ENCODE assay signal across 22 mouse cellular contexts in genomic region chr3:85776707-85777106, GRCm38 (mm10). TPM values are rescaled to one million over a fixed set of nuclear protein-coding genes. Genes with fewer than 3 reads are reported as not detected.
DNase-seq lines count a peak whose midpoint lies in the region; ATAC-seq lines count a peak whose summit lies in the region.
"Had no signal": no experiment of that assay in that cellular context is flagged by ENCODE, and none has a peak within 500 bp of the region (broad histone marks: within the 10 kb centered on the region; RNA-seq: fewer than 3 reads in every experiment).

No protein-coding gene starts in this region.

- peaks cover 3% of the 10 kb centered on the region; the same call in 1 of the 2 replicates for H3K4me1 ChIP-seq in embryonic facial prominence, embryonic 13.5 days
- H3K4me1 ChIP-seq in embryonic facial prominence, embryonic 10.5 days: peaks cover 5% of the 10 kb centered on the region; the same call in 1 of the 2 replicates
- H3K4me1 ChIP-seq in kidney, embryonic 15.5 days: peaks cover 13% of the 10 kb centered on the region; the same call in 1 of the 2 replicates
- peaks cover 8% of the 10 kb centered on the region; the same call in 1 of the 2 replicates for H3K4me1 ChIP-seq in limb, embryonic 15.5 days
- H3K4me1 ChIP-seq: forebrain, embryonic 10.5 days; hindbrain, embryonic 10.5 days; liver, embryonic 12.5 days; megakaryocyte, embryonic 14.5 days; stomach, embryonic 15.5 days had no signal

- no peak for ATAC-seq in embryonic facial prominence, embryonic 13.5 days (ENCODE audit: insufficient number of reproducible peaks, insufficient read depth, low FRiP score, low TSS enrichment, low read depth)
- peak; percentile 74; the same call in 1 of the 2 replicates for ATAC-seq in kidney, embryonic 15.5 days (replicated peaks; ENCODE audit: low FRiP score)
- ATAC-seq in limb, embryonic 15.5 days (ENCODE audit: insufficient number of reproducible peaks, low FRiP score, low TSS enrichment, low read depth): 0 out of 2 replicates have a peak, but pooled peaks have one; percentile 19
- ATAC-seq: CD4-positive, CD25-positive, alpha-beta regulatory T cell, adult 4 months; liver, embryonic 12.5 days; midbrain, embryonic 16.5 days had no signal

- no peak overlapping the region for H3K9ac ChIP-seq in embryonic facial prominence, embryonic 13.5 days
- H3K9ac ChIP-seq in kidney, embryonic 15.5 days: no peak overlapping the region
- no peak overlapping the region for H3K9ac ChIP-seq in limb, embryonic 15.5 days
- H3K9ac ChIP-seq: heart, embryonic 15.5 days; liver, embryonic 12.5 days; stomach, embryonic 15.5 days had no signal

- DNase-seq in embryonic facial prominence, embryonic 10.5 days (ENCODE audit: low spot score): no peak
- DNase-seq in kidney, postnatal 36 days: no peak
- peak; percentile 19 for DNase-seq in kidney, postnatal 10 days
- DNase-seq in thymus, postnatal 36 days: no peak
- DNase-seq in right cerebral cortex, postnatal 25 days: no peak
- DNase-seq: cerebellum, adult 9-10 months; gastrocnemius, postnatal 14 days; heart, adult 2 months; lung, adult 2 months; thymus, adult 18-20 months had no signal

- no peak overlapping the region for H3K4me3 ChIP-seq in embryonic facial prominence, embryonic 13.5 days
- H3K4me3 ChIP-seq in embryonic facial prominence, embryonic 10.5 days: no peak overlapping the region
- H3K4me3 ChIP-seq in kidney, embryonic 15.5 days (replicated peaks): peak overlapping the region; percentile 25
- H3K4me3 ChIP-seq in limb, embryonic 15.5 days: no peak overlapping the region
- H3K4me3 ChIP-seq: forebrain, embryonic 10.5 days; heart, adult 2 months; heart, embryonic 15.5 days; hindbrain, embryonic 10.5 days; liver, embryonic 12.5 days; megakaryocyte, embryonic 14.5 days; stomach, embryonic 15.5 days had no signal

- no peaks in the 10 kb centered on the region for H3K36me3 ChIP-seq in embryonic facial prominence, embryonic 13.5 days
- H3K36me3 ChIP-seq in embryonic facial prominence, embryonic 10.5 days (replicated peaks): no peaks in the 10 kb centered on the region
- H3K36me3 ChIP-seq in kidney, embryonic 15.5 days: no peaks in the 10 kb centered on the region
- H3K36me3 ChIP-seq in limb, embryonic 15.5 days: no peaks in the 10 kb centered on the region
- H3K36me3 ChIP-seq: forebrain, embryonic 10.5 days; G1E; heart, embryonic 15.5 days; hindbrain, embryonic 10.5 days; liver, embryonic 12.5 days; stomach, embryonic 15.5 days had no signal

- H3K4me2 ChIP-seq in embryonic facial prominence, embryonic 13.5 days: 0 out of 2 replicates have a peak overlapping the region, but pooled peaks have one; percentile 0
- peak overlapping the region; percentile 50 for H3K4me2 ChIP-seq in kidney, embryonic 15.5 days
- H3K4me2 ChIP-seq in limb, embryonic 15.5 days: 0 out of 2 replicates have a peak overlapping the region, but pooled peaks have one; percentile 20
- H3K4me2 ChIP-seq: heart, embryonic 15.5 days; liver, embryonic 12.5 days; stomach, embryonic 15.5 days had no signal

- 71% methylated on average over 10 of the region's 10 CpGs for WGBS in embryonic facial prominence, embryonic 13.5 days
- WGBS in embryonic facial prominence, embryonic 10.5 days: 86% methylated on average over 10 of the region's 10 CpGs
- 34% methylated on average over 10 of the region's 10 CpGs for WGBS in kidney, embryonic 15.5 days
- 47% methylated on average over 10 of the region's 10 CpGs for WGBS in limb, embryonic 15.5 days

- H3K27ac ChIP-seq in embryonic facial prominence, embryonic 13.5 days: peak overlapping the region; percentile 13; the same call in 1 of the 2 replicates
- no peak overlapping the region for H3K27ac ChIP-seq in embryonic facial prominence, embryonic 10.5 days (replicated peaks)
- peak overlapping the region; percentile 62 for H3K27ac ChIP-seq in kidney, embryonic 15.5 days
- H3K27ac ChIP-seq in limb, embryonic 15.5 days: peak overlapping the region; percentile 63
- H3K27ac ChIP-seq: forebrain, embryonic 10.5 days; heart, adult 2 months; heart, embryonic 15.5 days; hindbrain, embryonic 10.5 days; liver, embryonic 12.5 days; stomach, embryonic 15.5 days had no signal

- H3K27me3 ChIP-seq in embryonic facial prominence, embryonic 13.5 days: no peaks in the 10 kb centered on the region
- no peaks in the 10 kb centered on the region for H3K27me3 ChIP-seq in embryonic facial prominence, embryonic 10.5 days (replicated peaks; ENCODE audit: low read depth, poor library complexity, severe bottlenecking)
- H3K27me3 ChIP-seq in kidney, embryonic 15.5 days: no peaks in the 10 kb centered on the region
- 0 out of 2 replicates have a peak, but pooled peaks cover 4% of the 10 kb centered on the region for H3K27me3 ChIP-seq in limb, embryonic 15.5 days
- H3K27me3 ChIP-seq: heart, embryonic 15.5 days; liver, embryonic 12.5 days; stomach, embryonic 15.5 days had no signal

- H3K9me3 ChIP-seq in embryonic facial prominence, embryonic 13.5 days: no peaks in the 10 kb centered on the region
- no peaks in the 10 kb centered on the region for H3K9me3 ChIP-seq in embryonic facial prominence, embryonic 10.5 days
- H3K9me3 ChIP-seq in kidney, embryonic 15.5 days (replicated peaks): no peaks in the 10 kb centered on the region
- no peaks in the 10 kb centered on the region for H3K9me3 ChIP-seq in limb, embryonic 15.5 days
- H3K9me3 ChIP-seq: forebrain, embryonic 10.5 days; G1E; heart, embryonic 15.5 days; hindbrain, embryonic 10.5 days; liver, embryonic 12.5 days; megakaryocyte, embryonic 14.5 days; stomach, embryonic 15.5 days had no signal

RNA-seq across cellular contexts. Expression of gene Fam160a1, which starts 40.4 kb away (rescaled TPM):
- 4.0 and 4.8 TPM in 2 replicates for polyA plus RNA-seq in embryonic facial prominence, embryonic 13.5 days (2015; fragmentation: Nextera tagmentation; extraction: Ambion mirVana)
- 1.3 and 1.7 TPM in 2 replicates for polyA plus RNA-seq in embryonic facial prominence, embryonic 10.5 days (2016; fragmentation: Nextera tagmentation; extraction: Ambion mirVana)
- polyA plus RNA-seq in kidney, embryonic 15.5 days (2015; fragmentation: Nextera tagmentation; extraction: Ambion mirVana): 5.0 and 5.1 TPM in 2 replicates
- 9.5 and 10.9 TPM in 2 replicates for polyA plus RNA-seq in limb, embryonic 15.5 days (2015; fragmentation: Nextera tagmentation; extraction: Ambion mirVana)
- polyA plus RNA-seq: G1E had no signal

Comparison
In these comparisons a context has a peak if more than half of its experiments do, and no peak if none do; other contexts are left out.
1. H3K4me2 ChIP-seq: peak in every context shown above with its lines; median percentile 50 in kidney, embryonic 15.5 days; 20 in limb, embryonic 15.5 days; 0 in embryonic facial prominence, embryonic 13.5 days.